Mouse (Mus musculus) small intestine, adult 2 months (tissue): Measurements from ENCODE around the gene Il5ra.

Experiments
- CTCF ChIP-seq: fragments of 200-500 bp; IDR thresholded peaks from 2 replicates; pipeline ENCODE4 v1.5.1; 2012; ENCODE audit warnings: low read depth, mild to moderate bottlenecking, control low read depth, inconsistent platforms, low read length, moderate library complexity, mixed read lengths; ENCODE audit not compliant: insufficient replicate concordance, insufficient read length; ENCODE audit errors: extremely low read depth
- POLR2A ChIP-seq: fragments of 200-500 bp; IDR thresholded peaks from 2 replicates; pipeline ENCODE4 v1.6.1; 2012; ENCODE audit warnings: low read depth, mild to moderate bottlenecking, control low read depth, inconsistent platforms, low read length, moderate library complexity

- TF ChIP-seq CTCF (no peak), POLR2A (no peak)
These were observed 43.3 kb downstream of the Il5ra start for GRCm38 (mm10) chr6:106705506-106706035.
